Mouse (Mus musculus): ENCODE measurements at regions not wholly inside any gene's neighbourhood (a gene's known extent, or its start where the extent isn't known, plus 50 kb on each side); places are given as distances from the start of the nearest gene placed in this dataset.
"Not testable (repeated sequence)": the region's sequence is repeated elsewhere in the genome, so short reads cannot be mapped to it uniquely, and the experiment has no call there.

DNA sequence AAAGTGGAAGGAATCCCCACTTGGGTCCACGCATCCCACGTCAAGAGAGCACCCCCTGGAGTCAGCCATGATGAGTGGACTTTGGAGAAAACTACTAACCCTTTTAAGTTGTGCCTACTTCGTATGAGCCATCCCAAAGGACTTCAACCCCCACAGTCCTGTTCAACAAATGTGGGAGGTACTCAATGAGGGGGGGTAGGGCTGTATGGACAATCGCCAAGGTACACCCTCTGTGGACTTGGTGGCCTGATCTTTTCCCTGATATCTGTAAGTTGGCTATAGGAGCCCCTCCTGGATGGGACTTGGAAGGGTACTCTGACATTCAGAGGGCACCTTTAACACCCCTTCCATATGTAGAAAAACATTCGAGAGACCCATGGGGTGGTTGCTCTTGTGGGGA is 256.5 kb upstream of the Olfr161 start:
- not testable (repeated sequence) for DNase-seq (ENCODE audit: extremely low spot score, low read depth, low spot score)

- DNase-seq (ENCODE audit: extremely low spot score, low read depth, low spot score) = not testable (repeated sequence)
Measured at GRCm38 (mm10) chr16:3343372-3343771, 247.5 kb upstream of the Olfr161 start.

DNA sequence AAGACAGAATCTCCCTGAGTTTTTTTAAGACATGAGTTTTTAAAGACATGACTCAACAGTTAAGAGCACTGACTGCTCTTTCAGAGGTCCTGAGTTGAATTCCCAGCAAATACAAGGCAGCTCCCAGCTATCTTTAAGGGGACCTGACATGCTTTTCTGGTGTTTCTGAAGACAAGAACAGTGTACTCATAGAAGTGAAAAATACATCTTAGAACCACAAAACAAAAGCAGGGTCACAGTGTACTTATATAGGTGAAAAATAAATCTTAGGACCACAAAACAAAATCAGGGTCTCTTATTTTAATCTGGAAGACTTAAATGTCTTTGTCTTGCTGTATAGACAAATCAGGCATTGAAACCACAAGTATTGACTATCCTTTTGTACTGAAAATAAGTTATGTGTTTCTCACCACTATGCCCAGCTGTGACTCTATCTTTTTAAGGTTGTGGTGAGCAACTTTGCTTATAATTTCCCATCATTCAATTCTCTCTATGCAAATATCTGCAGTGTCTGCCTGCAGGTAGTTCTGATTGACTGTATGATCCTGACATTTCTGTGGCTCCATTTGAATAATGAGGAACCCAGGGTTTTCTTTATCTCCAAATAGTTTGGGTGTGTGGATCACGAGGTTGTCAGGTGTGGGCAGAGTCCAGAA is 246.0 kb upstream of the Olfr161 start:
- DNase-seq (ENCODE audit: extremely low spot score, low read depth, low spot score) = not testable (repeated sequence)

- DNase-seq (ENCODE audit: extremely low spot score, low read depth, low spot score) = not testable (repeated sequence)
Measured at GRCm38 (mm10) chr16:3349382-3349781, 241.5 kb upstream of the Olfr161 start.

- not testable (repeated sequence) for DNase-seq (ENCODE audit: extremely low spot score, low read depth, low spot score)
Measured at GRCm38 (mm10) chr16:3349850-3350547, 240.8 kb upstream of the Olfr161 start.

DNA sequence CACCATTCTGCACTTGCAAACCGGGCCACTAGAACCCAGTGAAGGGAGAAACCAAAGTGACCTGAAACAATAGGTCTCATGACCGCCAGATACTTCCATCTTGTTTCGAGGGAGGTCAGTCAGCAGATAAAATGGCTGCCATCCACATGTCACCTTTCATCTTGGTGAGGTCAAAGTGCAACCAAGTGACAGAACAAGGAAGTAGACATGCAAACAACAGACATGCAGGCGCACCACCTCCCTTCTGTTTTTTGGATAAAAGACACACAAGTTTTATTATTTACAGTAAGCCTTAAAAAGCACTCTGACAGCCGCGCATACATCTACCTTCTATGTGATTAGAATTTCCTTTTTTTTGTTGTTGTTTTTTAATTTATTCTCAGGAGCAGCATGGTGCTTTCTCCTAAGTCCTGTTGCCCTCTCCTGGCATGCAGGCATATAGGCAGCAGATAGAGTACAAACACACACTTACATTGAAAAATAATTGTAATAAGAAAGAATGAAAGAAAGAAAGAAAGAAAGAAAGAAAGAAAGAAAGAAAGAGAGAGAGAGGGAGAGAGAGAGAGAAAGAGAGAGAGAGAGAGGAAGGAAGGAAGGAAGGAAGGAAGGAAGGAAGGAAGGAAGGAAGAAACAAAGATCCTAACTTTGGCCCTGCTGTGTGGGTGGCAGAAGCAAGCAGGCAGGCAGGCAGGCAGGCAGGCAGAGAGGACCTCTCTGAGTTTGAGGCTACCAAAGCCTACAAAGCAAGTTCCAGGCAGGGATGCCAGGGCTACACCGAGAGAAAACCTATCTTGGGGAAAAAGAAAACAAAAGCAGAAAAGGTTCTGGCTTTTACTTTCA is 240.0 kb upstream of the Olfr161 start:
- peak; percentile 66 for DNase-seq (ENCODE audit: extremely low spot score, low read depth, low spot score)

DNA sequence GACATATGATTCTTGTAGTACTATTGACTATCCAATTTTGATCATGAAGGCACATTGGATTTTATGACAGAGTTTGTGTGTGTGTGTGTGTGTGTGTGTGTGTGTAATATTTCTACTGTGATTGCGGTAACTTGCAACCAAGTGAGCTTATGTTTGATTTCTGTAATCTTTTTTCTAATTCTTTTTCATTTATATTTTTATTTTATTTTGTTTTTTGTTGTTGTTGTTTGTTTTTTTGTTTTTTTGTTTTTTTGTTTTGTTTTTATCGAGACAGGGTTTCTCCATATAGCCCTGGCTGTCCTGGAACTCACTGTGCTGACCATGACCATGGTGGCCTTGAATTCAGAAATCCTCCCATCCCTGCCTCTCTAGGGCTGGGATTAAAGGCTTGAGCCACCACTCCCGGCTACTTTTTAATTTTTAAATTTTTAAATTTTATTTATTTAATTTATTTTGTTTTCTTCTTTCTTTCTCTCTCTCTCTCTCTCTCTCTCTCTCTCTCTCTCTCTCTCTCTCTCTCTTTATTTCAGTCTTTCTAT is 239.3 kb upstream of the Olfr161 start:
- DNase-seq (ENCODE audit: extremely low spot score, low read depth, low spot score) = not testable (repeated sequence)
